Mouse (Mus musculus): ENCODE data around the gene Pde4d. TPM values are rescaled to one million over a fixed set of nuclear protein-coding genes. Genes with fewer than 3 reads are reported as not detected.

Gene Pde4d
- polyA plus RNA-seq, 1 experiment: 33.8 TPM

DNA sequence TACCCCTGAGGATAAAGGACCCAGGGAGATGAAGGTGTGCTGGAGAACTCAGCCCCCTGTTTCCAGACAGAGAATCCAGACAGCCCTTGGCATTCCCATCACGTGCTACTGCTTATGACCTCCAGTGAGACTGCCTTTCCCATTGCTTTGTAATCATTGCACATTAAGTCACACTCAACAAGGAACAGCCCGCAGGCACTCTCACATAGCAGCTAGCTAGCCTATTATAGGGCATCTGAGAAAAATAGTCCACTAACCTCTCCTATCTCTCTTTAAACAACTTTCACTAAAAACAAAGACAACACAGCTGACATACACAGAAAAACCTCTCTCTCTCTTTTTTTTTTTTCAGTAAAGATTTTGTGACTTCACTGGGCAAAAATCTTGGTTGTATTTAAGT is 20.1 kb upstream of the Pde4d start:
- Histone ChIP-seq H3K4me3 (replicated peaks; ENCODE audit: insufficient read depth, low read depth, low read length) (no peak overlapping the region), H3K4me1 (ENCODE audit: control insufficient read depth, insufficient read depth, low read length) (no peaks in the 10 kb centered on the region), H3K27ac (ENCODE audit: insufficient read depth, low read length) (no peak overlapping the region), H3K27me3 (ENCODE audit: control insufficient read depth, insufficient read depth, low read length) (no peaks in the 10 kb centered on the region)
- DNase-seq: no peak
- no peak for TF ChIP-seq CTCF (IDR thresholded peaks at IDR 0.05; ENCODE audit: borderline replicate concordance, insufficient read depth, low read depth, low read length)
- no peak for TF ChIP-seq POLR2A (IDR thresholded peaks at IDR 0.05; ENCODE audit: borderline replicate concordance, insufficient read depth, low read length)
- WGBS: 85% methylated on average over 2 of the region's 2 CpGs

DNA sequence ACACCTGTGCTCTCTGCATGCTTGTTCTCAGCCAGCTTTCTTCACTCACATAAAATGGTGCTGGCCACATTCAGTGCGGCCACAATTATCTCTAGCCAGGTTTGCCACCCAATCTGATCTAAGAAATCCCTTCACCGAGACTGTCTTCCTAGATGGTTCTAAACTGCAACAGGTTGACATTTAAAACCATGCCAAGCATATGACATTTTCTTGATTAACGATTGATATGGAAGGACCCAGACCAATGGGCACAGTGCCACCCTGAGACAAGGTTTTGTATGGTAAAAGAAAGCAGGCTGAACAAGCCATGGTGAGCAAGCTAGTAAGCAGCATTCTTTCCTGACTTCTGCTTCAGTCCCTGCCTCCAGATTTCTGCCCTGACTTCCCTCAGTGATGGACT is 18.0 kb upstream of the Pde4d start:
- DNase-seq: no peak
- WGBS: 32% methylated on average over 3 of the region's 3 CpGs
- Histone ChIP-seq H3K4me1 (ENCODE audit: control insufficient read depth, insufficient read depth, low read length) (no peaks in the 10 kb centered on the region), H3K27ac (ENCODE audit: insufficient read depth, low read length) (no peak overlapping the region), H3K27me3 (ENCODE audit: control insufficient read depth, insufficient read depth, low read length) (no peaks in the 10 kb centered on the region), H3K4me3 (replicated peaks; ENCODE audit: insufficient read depth, low read depth, low read length) (no peak overlapping the region)
- no peak for TF ChIP-seq POLR2A (IDR thresholded peaks at IDR 0.05; ENCODE audit: borderline replicate concordance, insufficient read depth, low read length)
- no peak for TF ChIP-seq CTCF (IDR thresholded peaks at IDR 0.05; ENCODE audit: borderline replicate concordance, insufficient read depth, low read depth, low read length)

DNA sequence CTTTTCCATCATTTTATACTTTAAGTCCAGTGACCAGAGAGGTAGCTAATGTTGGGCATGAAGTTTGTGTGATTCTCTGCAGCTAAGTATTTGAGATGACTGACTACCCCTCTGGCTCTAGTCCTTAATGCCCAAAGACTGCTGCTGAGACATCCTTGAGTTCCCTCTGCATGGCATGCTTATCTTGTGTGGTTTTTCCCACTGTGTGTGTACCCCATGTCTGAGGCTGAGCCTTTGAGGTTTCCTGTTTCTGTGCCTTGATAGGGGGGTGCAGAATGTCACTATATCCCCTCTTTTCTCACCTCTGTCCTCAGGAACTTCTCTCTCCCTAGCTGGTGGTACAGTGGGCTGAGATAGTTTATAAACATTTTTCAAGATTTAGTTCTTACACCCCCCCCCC is 14.1 kb upstream of the Pde4d start:
- Histone ChIP-seq H3K27me3 (ENCODE audit: control insufficient read depth, insufficient read depth, low read length) (no peaks in the 10 kb centered on the region), H3K27ac (ENCODE audit: insufficient read depth, low read length) (no peak overlapping the region), H3K4me3 (replicated peaks; ENCODE audit: insufficient read depth, low read depth, low read length) (no peak overlapping the region), H3K4me1 (ENCODE audit: control insufficient read depth, insufficient read depth, low read length) (no peaks in the 10 kb centered on the region)
- DNase-seq: no peak
- no peak for TF ChIP-seq POLR2A (IDR thresholded peaks at IDR 0.05; ENCODE audit: borderline replicate concordance, insufficient read depth, low read length)
- TF ChIP-seq CTCF (IDR thresholded peaks at IDR 0.05; ENCODE audit: borderline replicate concordance, insufficient read depth, low read depth, low read length): no peak

DNA sequence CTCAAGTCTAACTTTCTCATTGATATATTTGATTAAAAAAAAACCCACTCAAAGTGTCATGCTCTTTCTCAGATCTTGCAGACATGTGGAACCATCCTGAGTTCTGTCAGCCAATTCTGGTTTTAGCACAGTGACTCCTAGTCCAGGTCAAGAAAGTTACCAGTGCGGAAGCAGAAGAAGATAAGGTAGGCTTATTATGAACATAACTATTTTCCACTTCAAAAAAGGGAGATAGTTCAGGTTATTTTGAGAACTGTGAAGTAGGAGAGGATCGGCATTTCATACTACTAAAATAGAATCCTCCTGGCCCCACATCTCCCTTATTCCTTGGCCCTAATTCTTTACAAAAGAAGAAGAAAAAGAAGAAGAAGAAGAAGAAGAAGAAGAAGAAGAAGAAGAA is 12.3 kb upstream of the Pde4d start:
- no peak overlapping the region for H3K27ac ChIP-seq (ENCODE audit: insufficient read depth, low read length)
- H3K27me3 ChIP-seq (ENCODE audit: control insufficient read depth, insufficient read depth, low read length): no peaks in the 10 kb centered on the region
- no peaks in the 10 kb centered on the region for H3K4me1 ChIP-seq (ENCODE audit: control insufficient read depth, insufficient read depth, low read length)
- TF ChIP-seq POLR2A (IDR thresholded peaks at IDR 0.05; ENCODE audit: borderline replicate concordance, insufficient read depth, low read length) (no peak), CTCF (IDR thresholded peaks at IDR 0.05; ENCODE audit: borderline replicate concordance, insufficient read depth, low read depth, low read length) (no peak)
- DNase-seq: no peak
- WGBS: 93% methylated on average over 2 of the region's 2 CpGs
- H3K4me3 ChIP-seq (replicated peaks; ENCODE audit: insufficient read depth, low read depth, low read length): no peak overlapping the region

DNA sequence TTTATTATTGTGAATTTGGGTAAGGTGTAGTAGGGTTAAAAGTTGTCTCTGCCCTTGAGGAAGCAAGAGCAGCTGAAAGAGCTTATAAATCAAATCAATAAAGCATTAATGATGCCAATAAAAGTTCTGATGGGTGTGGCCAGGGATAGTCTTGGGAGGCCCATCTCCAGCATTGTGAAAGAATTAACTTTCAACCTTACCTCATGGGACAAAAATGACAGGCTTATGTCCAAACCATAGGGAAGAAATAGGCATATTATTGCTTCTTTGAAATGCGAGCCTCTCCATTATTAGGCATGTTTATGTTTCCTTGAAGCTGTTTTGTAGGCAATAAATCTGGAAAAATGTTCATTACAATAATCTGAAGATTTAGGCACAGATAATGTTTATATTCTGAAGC is 10.7 kb upstream of the Pde4d start:
- no peak for TF ChIP-seq CTCF (IDR thresholded peaks at IDR 0.05; ENCODE audit: borderline replicate concordance, insufficient read depth, low read depth, low read length)
- no peak for TF ChIP-seq POLR2A (IDR thresholded peaks at IDR 0.05; ENCODE audit: borderline replicate concordance, insufficient read depth, low read length)
- H3K4me1 ChIP-seq (ENCODE audit: control insufficient read depth, insufficient read depth, low read length): no peaks in the 10 kb centered on the region
- H3K27ac ChIP-seq (ENCODE audit: insufficient read depth, low read length): no peak overlapping the region
- no peak overlapping the region for H3K4me3 ChIP-seq (replicated peaks; ENCODE audit: insufficient read depth, low read depth, low read length)
- no peaks in the 10 kb centered on the region for H3K27me3 ChIP-seq (ENCODE audit: control insufficient read depth, insufficient read depth, low read length)
- DNase-seq: no peak
- 87% methylated on average over 1 of the region's 1 CpGs for WGBS

DNA sequence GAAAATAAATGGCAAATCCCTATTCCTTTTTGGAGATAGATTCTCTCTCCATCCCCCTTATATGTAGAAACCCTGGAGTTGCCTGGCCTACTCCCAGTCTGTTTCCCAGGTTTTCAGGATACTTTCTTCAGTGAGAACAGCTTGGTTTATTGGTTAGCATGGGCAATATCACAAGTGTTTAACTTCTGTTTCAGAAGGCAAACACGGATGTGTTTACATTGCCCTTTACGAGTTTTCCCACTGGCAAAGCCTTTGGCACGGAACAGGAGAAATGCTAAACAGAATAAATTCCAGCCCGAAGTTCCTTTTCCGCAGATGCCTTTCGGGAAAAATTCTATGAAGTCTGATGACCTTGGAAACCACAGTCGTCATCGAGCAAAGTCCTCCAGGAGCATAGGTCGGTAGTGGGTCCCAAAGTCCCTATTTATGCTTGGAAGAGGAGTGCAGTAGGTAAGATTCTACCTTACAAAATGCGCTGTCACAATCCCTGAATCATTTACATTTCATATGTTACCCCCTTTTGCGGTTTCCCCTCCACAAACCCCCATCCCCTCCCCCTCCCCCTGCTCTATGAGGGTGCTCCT is 1.3 kb upstream of the Pde4d start:
- TF ChIP-seq POLR2A (IDR thresholded peaks at IDR 0.05; ENCODE audit: borderline replicate concordance, insufficient read depth, low read length): no peak
- no peak for TF ChIP-seq CTCF (IDR thresholded peaks at IDR 0.05; ENCODE audit: borderline replicate concordance, insufficient read depth, low read depth, low read length)
- H3K27me3 ChIP-seq (ENCODE audit: control insufficient read depth, insufficient read depth, low read length): no peaks in the 10 kb centered on the region
- H3K4me1 ChIP-seq (ENCODE audit: control insufficient read depth, insufficient read depth, low read length): no peaks in the 10 kb centered on the region
- H3K27ac ChIP-seq (ENCODE audit: insufficient read depth, low read length): no peak overlapping the region
- H3K4me3 ChIP-seq (replicated peaks; ENCODE audit: insufficient read depth, low read depth, low read length): no peak overlapping the region
- WGBS: 89% methylated on average over 11 of the region's 11 CpGs
- no peak for DNase-seq

DNA sequence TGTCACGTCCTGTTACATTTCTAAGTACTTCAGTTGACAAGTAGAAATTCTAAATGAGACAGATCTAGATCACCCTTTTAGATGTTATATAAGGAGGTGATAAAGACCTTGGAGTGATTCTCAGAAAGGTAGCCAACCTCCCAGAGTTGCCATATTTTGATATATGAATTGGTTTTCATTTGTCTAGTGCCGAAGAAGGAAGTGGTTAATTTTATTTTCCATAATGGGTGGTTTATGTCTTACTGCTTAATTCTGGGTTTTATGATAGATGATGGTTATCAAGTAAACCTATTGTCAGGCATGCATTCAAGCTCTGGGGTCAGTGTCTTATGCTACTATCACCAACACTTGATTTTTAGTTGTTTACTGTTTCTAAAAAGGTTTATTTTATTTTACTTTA is 1.4 kb downstream of the Pde4d start:
- TF ChIP-seq CTCF (IDR thresholded peaks at IDR 0.05; ENCODE audit: borderline replicate concordance, insufficient read depth, low read depth, low read length): no peak
- TF ChIP-seq POLR2A (IDR thresholded peaks at IDR 0.05; ENCODE audit: borderline replicate concordance, insufficient read depth, low read length): no peak
- WGBS: 86% methylated on average over 2 of the region's 2 CpGs
- Histone ChIP-seq H3K4me1 (ENCODE audit: control insufficient read depth, insufficient read depth, low read length) (no peaks in the 10 kb centered on the region), H3K27ac (ENCODE audit: insufficient read depth, low read length) (no peak overlapping the region), H3K4me3 (replicated peaks; ENCODE audit: insufficient read depth, low read depth, low read length) (no peak overlapping the region), H3K27me3 (ENCODE audit: control insufficient read depth, insufficient read depth, low read length) (no peaks in the 10 kb centered on the region)
- DNase-seq: no peak

DNA sequence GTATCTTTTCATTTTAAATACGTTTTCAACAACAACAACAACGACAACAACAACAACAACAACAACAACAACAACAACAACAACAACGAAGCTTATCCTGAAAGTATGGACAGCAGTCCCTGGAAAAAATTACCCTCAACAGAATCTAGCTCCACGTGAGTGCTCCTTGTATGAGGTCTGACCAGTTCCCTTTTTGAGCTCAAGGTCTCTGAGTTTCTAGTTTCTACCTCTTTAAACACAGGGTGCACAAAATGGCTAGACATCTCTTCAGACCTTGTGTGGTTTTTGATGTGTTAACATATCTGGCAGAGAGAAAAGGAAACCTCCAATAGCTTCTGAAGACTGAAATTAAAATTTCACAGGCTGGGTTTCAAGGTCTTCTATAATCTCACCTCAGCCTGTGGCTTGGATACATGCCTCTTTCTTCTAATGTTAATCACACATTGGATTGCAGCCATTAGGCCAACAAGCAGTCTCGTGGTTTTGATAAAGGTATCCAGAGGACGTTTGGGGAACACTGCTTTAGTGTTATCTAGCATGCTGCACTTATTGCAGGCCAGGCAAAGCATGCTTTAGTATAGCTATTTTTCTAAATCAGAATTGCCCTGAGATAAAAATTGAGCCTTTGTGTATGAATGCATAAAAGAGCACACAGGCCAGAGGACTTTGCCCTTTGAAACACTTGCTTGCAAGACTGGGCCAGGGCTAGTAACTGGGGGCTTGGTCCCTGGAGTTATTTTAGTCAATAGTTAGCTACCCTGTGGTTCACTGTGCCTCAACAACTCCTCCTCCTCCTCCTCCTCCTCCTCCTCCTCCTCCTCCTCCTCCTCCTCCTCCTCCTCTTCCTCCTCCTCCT is 3.5 kb downstream of the Pde4d start:
- H3K4me1 ChIP-seq (ENCODE audit: control insufficient read depth, insufficient read depth, low read length): no peaks in the 10 kb centered on the region
- no peak overlapping the region for H3K4me3 ChIP-seq (replicated peaks; ENCODE audit: insufficient read depth, low read depth, low read length)
- WGBS: 66% methylated on average over 6 of the region's 6 CpGs
- H3K27me3 ChIP-seq (ENCODE audit: control insufficient read depth, insufficient read depth, low read length): no peaks in the 10 kb centered on the region
- no peak overlapping the region for H3K27ac ChIP-seq (ENCODE audit: insufficient read depth, low read length)
- no peak for TF ChIP-seq POLR2A (IDR thresholded peaks at IDR 0.05; ENCODE audit: borderline replicate concordance, insufficient read depth, low read length)
- no peak for TF ChIP-seq CTCF (IDR thresholded peaks at IDR 0.05; ENCODE audit: borderline replicate concordance, insufficient read depth, low read depth, low read length)
- no peak for DNase-seq
